Mouse (Mus musculus): ENCODE data around the gene Xpc. TPM values are rescaled to one million over a fixed set of nuclear protein-coding genes. Genes with fewer than 3 reads are reported as not detected.

The Xpc gene
- polyA plus RNA-seq (2014; fragmentation: Nextera tagmentation; extraction: Ambion mirVana), result 25.7 and 26.7 TPM in 2 replicates

DNA sequence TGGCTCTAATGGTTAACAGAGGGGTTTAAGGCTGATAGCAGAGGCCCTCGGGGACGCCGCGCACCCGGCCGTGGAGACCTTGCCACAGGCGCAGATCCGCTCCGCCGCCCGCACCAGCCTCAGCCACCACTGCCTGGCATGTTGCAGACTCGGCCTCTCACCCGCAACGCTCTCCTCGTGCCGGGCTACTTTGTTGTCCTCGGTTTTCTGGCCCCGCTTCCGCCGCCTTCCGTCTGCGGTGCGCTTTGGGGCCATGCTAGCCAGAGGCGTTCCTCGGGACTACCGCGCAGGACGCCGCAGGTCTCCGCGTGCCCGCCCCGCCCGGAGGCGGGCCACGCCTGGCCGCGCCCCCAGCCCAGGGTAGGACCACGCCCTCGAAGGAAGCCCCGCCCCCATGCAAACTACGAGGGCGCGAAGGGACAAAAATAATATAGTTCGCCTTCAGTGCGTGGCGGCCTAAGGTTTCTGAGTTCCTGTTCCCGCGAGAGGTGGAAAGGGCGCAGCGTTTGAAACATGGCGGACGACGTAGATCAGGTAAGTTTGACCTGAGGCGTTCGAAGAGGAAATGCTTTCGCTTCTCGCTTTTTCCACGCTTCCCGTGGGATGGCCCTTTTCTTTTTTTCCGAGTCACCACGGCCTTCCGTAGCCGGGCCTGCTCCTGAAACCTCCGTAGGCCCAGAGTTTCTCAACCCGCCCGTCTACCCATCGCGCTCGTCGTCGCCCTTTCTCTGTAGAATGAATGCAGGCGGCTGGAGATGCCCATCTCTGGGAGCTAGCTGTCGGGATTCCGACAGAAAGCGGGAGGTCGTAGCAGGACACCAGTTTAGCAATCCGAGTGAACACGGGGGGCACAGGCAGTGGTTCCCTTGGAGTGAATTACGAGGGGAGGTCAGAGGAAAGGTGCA, at the start of gene Xpc, which contains the start of gene Lsm3:
Gene Xpc (minus strand): TSS at position 344 of the 905 bp plus-strand sequence.
Gene Lsm3 (plus strand): TSS at position 384 of the 905 bp plus-strand sequence.
- Histone ChIP-seq H3K36me3 (ENCODE audit: control insufficient read depth, insufficient read depth, low read length) (peaks cover 12% of the 10 kb centered on the region; the same call in 1 of the 2 replicates), H3K4me1 (ENCODE audit: control insufficient read depth, insufficient read depth, low read length) (0 out of 2 replicates have a peak, but pooled peaks cover 3% of the 10 kb centered on the region), H3K9ac (ENCODE audit: low read length) (peak within 1 kb of the TSS; percentile 93), H3K27me3 (ENCODE audit: control insufficient read depth, insufficient read depth, low read length) (no peaks in the 10 kb centered on the region), H3K4me2 (ENCODE audit: low read depth, severe bottlenecking) (peak within 1 kb of the TSS; percentile 70), H3K4me3 (ENCODE audit: low read depth, low read length) (peak within 1 kb of the TSS; percentile 77), H3K27ac (replicated peaks; ENCODE audit: low read depth, low read length) (0 out of 2 replicates have a peak within 1 kb of the TSS, but pooled peaks have one; percentile 37), H3K9me3 (ENCODE audit: control insufficient read depth, low read length) (no peaks in the 10 kb centered on the region)
- ATAC-seq (ENCODE audit: insufficient number of reproducible peaks, low FRiP score, low TSS enrichment, low read depth) (peak; percentile 97), DNase-seq (ENCODE audit: low spot score) (peak; percentile 100)
- WGBS, result under 1% methylated on average over 80 of the region's 80 CpGs

DNA sequence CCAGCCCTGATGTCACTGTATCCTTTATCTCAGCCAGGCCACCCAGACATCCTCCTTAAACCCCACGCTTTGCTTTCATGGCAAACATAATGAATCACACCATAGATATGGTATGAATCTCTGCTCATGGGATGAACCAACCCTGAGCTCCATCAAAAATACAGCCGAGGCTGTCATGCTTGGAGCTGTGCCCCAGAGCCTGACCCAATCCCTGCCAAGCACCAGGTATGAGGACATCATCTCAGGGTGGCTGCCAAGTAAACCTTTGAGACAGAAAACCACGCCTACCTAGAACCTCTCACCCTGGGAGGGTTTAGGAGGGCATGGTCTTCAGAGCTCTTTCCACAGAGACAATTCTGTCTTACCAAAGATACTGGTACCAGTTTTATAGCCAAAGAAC, 47.3 kb upstream of the Xpc start:
- no peak overlapping the region for H3K4me3 ChIP-seq (ENCODE audit: low read depth, low read length)
- no peak overlapping the region for H3K27ac ChIP-seq (replicated peaks; ENCODE audit: low read depth, low read length)
- no peaks in the 10 kb centered on the region for H3K9me3 ChIP-seq (ENCODE audit: control insufficient read depth, low read length)
- no peaks in the 10 kb centered on the region for H3K4me1 ChIP-seq (ENCODE audit: control insufficient read depth, insufficient read depth, low read length)
- no peak for ATAC-seq (ENCODE audit: insufficient number of reproducible peaks, low FRiP score, low TSS enrichment, low read depth)
- no peak overlapping the region for H3K4me2 ChIP-seq (ENCODE audit: low read depth, severe bottlenecking)
- H3K36me3 ChIP-seq (ENCODE audit: control insufficient read depth, insufficient read depth, low read length), result no peaks in the 10 kb centered on the region
- 79% methylated on average over 3 of the region's 3 CpGs for WGBS
- H3K27me3 ChIP-seq (ENCODE audit: control insufficient read depth, insufficient read depth, low read length), result no peaks in the 10 kb centered on the region
- no peak overlapping the region for H3K9ac ChIP-seq (ENCODE audit: low read length)
- no peak for DNase-seq (ENCODE audit: low spot score)

DNA sequence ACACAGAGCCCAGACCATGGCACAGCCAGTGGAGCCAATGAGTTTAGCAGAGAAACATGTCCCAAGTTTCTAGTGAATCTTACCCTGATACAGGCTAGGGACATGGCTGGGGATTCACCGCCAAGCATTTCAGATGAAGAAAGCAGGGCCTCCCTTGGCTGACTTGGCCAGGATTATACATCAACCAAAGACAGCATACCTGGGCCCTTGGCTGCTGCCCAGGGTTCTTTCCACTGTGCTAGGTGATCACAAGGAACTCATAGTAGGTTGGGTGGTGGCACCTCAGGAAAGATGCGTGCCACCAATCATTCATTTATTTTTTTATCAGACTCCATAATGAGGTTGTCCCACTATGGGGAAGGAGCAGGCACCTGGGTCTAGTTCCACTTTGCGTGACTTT, 44.5 kb upstream of the Xpc start:
- 93% methylated on average over 3 of the region's 3 CpGs for WGBS
- no peak for DNase-seq (ENCODE audit: low spot score)
- no peak overlapping the region for H3K4me2 ChIP-seq (ENCODE audit: low read depth, severe bottlenecking)
- no peak overlapping the region for H3K9ac ChIP-seq (ENCODE audit: low read length)
- no peaks in the 10 kb centered on the region for H3K36me3 ChIP-seq (ENCODE audit: control insufficient read depth, insufficient read depth, low read length)
- H3K27me3 ChIP-seq (ENCODE audit: control insufficient read depth, insufficient read depth, low read length), result no peaks in the 10 kb centered on the region
- no peak overlapping the region for H3K4me3 ChIP-seq (ENCODE audit: low read depth, low read length)
- H3K9me3 ChIP-seq (ENCODE audit: control insufficient read depth, low read length), result no peaks in the 10 kb centered on the region
- no peaks in the 10 kb centered on the region for H3K4me1 ChIP-seq (ENCODE audit: control insufficient read depth, insufficient read depth, low read length)
- ATAC-seq (ENCODE audit: insufficient number of reproducible peaks, low FRiP score, low TSS enrichment, low read depth), result no peak
- no peak overlapping the region for H3K27ac ChIP-seq (replicated peaks; ENCODE audit: low read depth, low read length)

DNA sequence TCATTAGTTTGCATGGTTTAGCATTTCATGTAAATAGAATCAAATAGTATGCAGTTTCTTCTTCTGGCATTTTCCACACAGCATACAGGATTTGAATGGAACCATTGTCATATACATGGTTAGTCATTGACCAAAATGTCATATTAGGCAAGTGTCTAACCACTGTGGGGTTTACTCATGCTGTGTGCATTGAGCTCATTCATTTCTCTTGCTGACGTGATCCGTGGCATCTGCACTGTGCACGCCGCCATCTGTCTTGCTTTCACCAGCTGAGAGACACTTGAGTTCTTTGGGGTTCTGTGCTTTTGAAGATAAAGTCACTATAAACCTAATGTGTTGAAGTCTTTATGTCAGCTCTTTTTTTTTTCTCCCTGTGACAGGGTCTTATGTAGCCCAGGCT, 43.7 kb upstream of the Xpc start:
- Histone ChIP-seq H3K27me3 (ENCODE audit: control insufficient read depth, insufficient read depth, low read length) (no peaks in the 10 kb centered on the region), H3K36me3 (ENCODE audit: control insufficient read depth, insufficient read depth, low read length) (no peaks in the 10 kb centered on the region), H3K27ac (replicated peaks; ENCODE audit: low read depth, low read length) (no peak overlapping the region), H3K4me3 (ENCODE audit: low read depth, low read length) (no peak overlapping the region), H3K9me3 (ENCODE audit: control insufficient read depth, low read length) (no peaks in the 10 kb centered on the region), H3K4me2 (ENCODE audit: low read depth, severe bottlenecking) (no peak overlapping the region), H3K4me1 (ENCODE audit: control insufficient read depth, insufficient read depth, low read length) (no peaks in the 10 kb centered on the region), H3K9ac (ENCODE audit: low read length) (no peak overlapping the region)
- DNase-seq (ENCODE audit: low spot score) (no peak), ATAC-seq (ENCODE audit: insufficient number of reproducible peaks, low FRiP score, low TSS enrichment, low read depth) (no peak)
- 87% methylated on average over 4 of the region's 4 CpGs for WGBS

- Histone ChIP-seq H3K27me3 (ENCODE audit: control insufficient read depth, insufficient read depth, low read length) (no peaks in the 10 kb centered on the region), H3K4me3 (ENCODE audit: low read depth, low read length) (no peak overlapping the region), H3K27ac (replicated peaks; ENCODE audit: low read depth, low read length) (no peak overlapping the region), H3K9ac (ENCODE audit: low read length) (no peak overlapping the region), H3K4me2 (ENCODE audit: low read depth, severe bottlenecking) (no peak overlapping the region), H3K36me3 (ENCODE audit: control insufficient read depth, insufficient read depth, low read length) (no peaks in the 10 kb centered on the region), H3K9me3 (ENCODE audit: control insufficient read depth, low read length) (no peaks in the 10 kb centered on the region), H3K4me1 (ENCODE audit: control insufficient read depth, insufficient read depth, low read length) (no peaks in the 10 kb centered on the region)
- ATAC-seq (ENCODE audit: insufficient number of reproducible peaks, low FRiP score, low TSS enrichment, low read depth) (no peak), DNase-seq (ENCODE audit: low spot score) (no peak)
- 70% methylated on average over 1 of the region's 1 CpGs for WGBS
Observed at GRCm38 (mm10) chr6:91558565-91558964, 42.9 kb upstream of the Xpc start.

- no peak for DNase-seq (ENCODE audit: low spot score)
- whole genome bisulfite sequencing, result 32% methylated on average over 3 of the region's 3 CpGs
- no peak overlapping the region for H3K27ac ChIP-seq (replicated peaks; ENCODE audit: low read depth, low read length)
Observed at GRCm38 (mm10) chr6:91552693-91553092, 37.0 kb upstream of the Xpc start.

DNA sequence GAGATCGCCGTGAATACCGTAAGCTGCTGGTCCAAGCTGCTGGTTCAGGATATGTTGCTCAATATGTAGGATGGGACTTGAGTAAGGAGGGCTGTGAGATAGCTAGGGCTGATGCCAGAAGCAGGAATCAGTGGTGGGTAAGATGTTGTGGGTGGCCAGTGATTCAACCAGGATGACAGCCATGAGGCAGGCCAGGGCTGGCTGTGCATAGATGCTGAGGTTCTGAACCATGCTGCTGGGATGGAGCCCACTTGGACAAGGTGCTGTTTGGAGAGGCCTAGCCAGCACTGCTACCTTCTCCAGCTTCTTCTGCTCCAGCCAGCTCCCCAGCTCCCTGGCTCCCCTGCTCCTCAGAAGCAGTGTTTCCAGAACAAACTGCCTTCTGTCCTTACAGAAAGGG, 36.0 kb upstream of the Xpc start:
- Histone ChIP-seq H3K27ac (replicated peaks; ENCODE audit: low read depth, low read length) (no peak overlapping the region), H3K9ac (ENCODE audit: low read length) (no peak overlapping the region), H3K36me3 (ENCODE audit: control insufficient read depth, insufficient read depth, low read length) (no peaks in the 10 kb centered on the region), H3K9me3 (ENCODE audit: control insufficient read depth, low read length) (no peaks in the 10 kb centered on the region), H3K27me3 (ENCODE audit: control insufficient read depth, insufficient read depth, low read length) (no peaks in the 10 kb centered on the region), H3K4me3 (ENCODE audit: low read depth, low read length) (no peak overlapping the region), H3K4me2 (ENCODE audit: low read depth, severe bottlenecking) (no peak overlapping the region), H3K4me1 (ENCODE audit: control insufficient read depth, insufficient read depth, low read length) (0 out of 2 replicates have a peak, but pooled peaks cover 3% of the 10 kb centered on the region)
- no peak for ATAC-seq (ENCODE audit: insufficient number of reproducible peaks, low FRiP score, low TSS enrichment, low read depth)
- no peak for DNase-seq (ENCODE audit: low spot score)
- 91% methylated on average over 3 of the region's 3 CpGs for WGBS

More at GRCm38 (mm10) chr6:91552693-91553092, 37.0 kb upstream of the Xpc start:
- H3K4me1 ChIP-seq (ENCODE audit: control insufficient read depth, insufficient read depth, low read length), result 0 out of 2 replicates have a peak, but pooled peaks cover 3% of the 10 kb centered on the region
- no peaks in the 10 kb centered on the region for H3K27me3 ChIP-seq (ENCODE audit: control insufficient read depth, insufficient read depth, low read length)
- H3K9me3 ChIP-seq (ENCODE audit: control insufficient read depth, low read length), result no peaks in the 10 kb centered on the region
- no peak for ATAC-seq (ENCODE audit: insufficient number of reproducible peaks, low FRiP score, low TSS enrichment, low read depth)
- H3K4me3 ChIP-seq (ENCODE audit: low read depth, low read length), result no peak overlapping the region
- no peaks in the 10 kb centered on the region for H3K36me3 ChIP-seq (ENCODE audit: control insufficient read depth, insufficient read depth, low read length)
- no peak overlapping the region for H3K4me2 ChIP-seq (ENCODE audit: low read depth, severe bottlenecking)
- H3K9ac ChIP-seq (ENCODE audit: low read length), result no peak overlapping the region

- WGBS, result 19% methylated on average over 5 of the region's 5 CpGs
- Histone ChIP-seq H3K27me3 (ENCODE audit: control insufficient read depth, insufficient read depth, low read length) (no peaks in the 10 kb centered on the region), H3K27ac (replicated peaks; ENCODE audit: low read depth, low read length) (no peak overlapping the region), H3K4me3 (ENCODE audit: low read depth, low read length) (no peak overlapping the region), H3K4me2 (ENCODE audit: low read depth, severe bottlenecking) (no peak overlapping the region), H3K9ac (ENCODE audit: low read length) (no peak overlapping the region), H3K9me3 (ENCODE audit: control insufficient read depth, low read length) (no peaks in the 10 kb centered on the region), H3K4me1 (ENCODE audit: control insufficient read depth, insufficient read depth, low read length) (0 out of 2 replicates have a peak, but pooled peaks cover 3% of the 10 kb centered on the region), H3K36me3 (ENCODE audit: control insufficient read depth, insufficient read depth, low read length) (no peaks in the 10 kb centered on the region)
- ATAC-seq (ENCODE audit: insufficient number of reproducible peaks, low FRiP score, low TSS enrichment, low read depth), result no peak
- peak; percentile 66 for DNase-seq (ENCODE audit: low spot score)
Observed at GRCm38 (mm10) chr6:91549621-91550020, 33.9 kb upstream of the Xpc start.
